Mouse (Mus musculus): Measurements from ENCODE around the gene R3hdml. TPM values are rescaled to one million over a fixed set of nuclear protein-coding genes. Genes with fewer than 3 reads are reported as not detected.
"Not testable (repeated sequence)": the region's sequence is repeated elsewhere in the genome, so short reads cannot be mapped to it uniquely, and the experiment has no call there.

Gene R3hdml
- polyA plus RNA-seq, 1 experiment from 2014 or later = 0.39 TPM

GRCm38 (mm10) chr2:163459380-163459779, 32.7 kb upstream of the R3hdml start:
- H3K27ac ChIP-seq (ENCODE audit: low read length) = no peak overlapping the region
- peak overlapping the region; percentile 41 for H3K4me2 ChIP-seq (ENCODE audit: low read length)
- ATAC-seq = no peak
- 38% methylated on average over 10 of the region's 10 CpGs for WGBS
- no peaks in the 10 kb centered on the region for H3K27me3 ChIP-seq (ENCODE audit: control insufficient read depth, insufficient read depth, low read depth, low read length)
- H3K4me3 ChIP-seq (ENCODE audit: low read depth, low read length) = no peak overlapping the region; the same call in 1 of the 2 replicates
- peak overlapping the region; percentile 50; the same call in 1 of the 2 replicates for H3K9ac ChIP-seq (ENCODE audit: low read depth, low read length)
- 0 out of 2 replicates have a peak, but pooled peaks cover 3% of the 10 kb centered on the region for H3K4me1 ChIP-seq (ENCODE audit: control insufficient read depth, insufficient read depth, low read length)
- H3K36me3 ChIP-seq (ENCODE audit: control insufficient read depth, insufficient read depth, low read length) = peaks cover 6% of the 10 kb centered on the region
- no peaks in the 10 kb centered on the region for H3K9me3 ChIP-seq (replicated peaks; ENCODE audit: control insufficient read depth, low read length, poor library complexity, severe bottlenecking)

DNA sequence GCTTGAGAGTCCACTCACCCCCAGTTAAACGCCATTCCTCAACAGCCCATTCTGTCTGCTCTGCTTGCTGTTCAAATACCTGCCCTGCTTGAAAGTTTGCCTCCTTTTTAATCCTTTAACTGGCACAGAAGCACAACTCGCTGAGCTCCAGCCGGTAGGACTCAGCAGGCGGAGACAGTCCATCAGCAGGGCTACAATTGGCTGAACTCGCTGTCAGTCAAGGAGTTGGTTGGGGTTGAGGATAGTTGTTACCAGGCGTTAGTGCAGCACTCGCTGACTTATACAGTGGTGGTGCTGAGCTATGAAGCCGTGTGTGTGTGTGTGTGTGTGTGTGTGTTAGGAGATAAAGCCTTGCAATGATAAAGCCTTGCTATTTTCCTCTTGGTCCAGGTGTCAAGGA, 31.5 kb upstream of the R3hdml start:
- Histone ChIP-seq H3K4me1 (ENCODE audit: control insufficient read depth, insufficient read depth, low read length) (0 out of 2 replicates have a peak, but pooled peaks cover 3% of the 10 kb centered on the region), H3K9me3 (replicated peaks; ENCODE audit: control insufficient read depth, low read length, poor library complexity, severe bottlenecking) (no peaks in the 10 kb centered on the region), H3K36me3 (ENCODE audit: control insufficient read depth, insufficient read depth, low read length) (no peaks in the 10 kb centered on the region), H3K9ac (ENCODE audit: low read depth, low read length) (no peak overlapping the region), H3K4me3 (ENCODE audit: low read depth, low read length) (no peak overlapping the region), H3K27me3 (ENCODE audit: control insufficient read depth, insufficient read depth, low read depth, low read length) (no peaks in the 10 kb centered on the region), H3K4me2 (ENCODE audit: low read length) (no peak overlapping the region), H3K27ac (ENCODE audit: low read length) (no peak overlapping the region)
- 90% methylated on average over 8 of the region's 8 CpGs for WGBS
- no peak for ATAC-seq

GRCm38 (mm10) chr2:163461307-163461706, 30.8 kb upstream of the R3hdml start:
- H3K4me3 ChIP-seq (ENCODE audit: low read depth, low read length); H3K4me2 ChIP-seq (ENCODE audit: low read length); H3K9ac ChIP-seq (ENCODE audit: low read depth, low read length); ATAC-seq; H3K27me3 ChIP-seq (ENCODE audit: control insufficient read depth, insufficient read depth, low read depth, low read length); H3K4me1 ChIP-seq (ENCODE audit: control insufficient read depth, insufficient read depth, low read length); H3K36me3 ChIP-seq (ENCODE audit: control insufficient read depth, insufficient read depth, low read length); H3K27ac ChIP-seq (ENCODE audit: low read length); H3K9me3 ChIP-seq (replicated peaks; ENCODE audit: control insufficient read depth, low read length, poor library complexity, severe bottlenecking): not testable (repeated sequence)
- WGBS = 92% methylated on average over 9 of the region's 9 CpGs

DNA sequence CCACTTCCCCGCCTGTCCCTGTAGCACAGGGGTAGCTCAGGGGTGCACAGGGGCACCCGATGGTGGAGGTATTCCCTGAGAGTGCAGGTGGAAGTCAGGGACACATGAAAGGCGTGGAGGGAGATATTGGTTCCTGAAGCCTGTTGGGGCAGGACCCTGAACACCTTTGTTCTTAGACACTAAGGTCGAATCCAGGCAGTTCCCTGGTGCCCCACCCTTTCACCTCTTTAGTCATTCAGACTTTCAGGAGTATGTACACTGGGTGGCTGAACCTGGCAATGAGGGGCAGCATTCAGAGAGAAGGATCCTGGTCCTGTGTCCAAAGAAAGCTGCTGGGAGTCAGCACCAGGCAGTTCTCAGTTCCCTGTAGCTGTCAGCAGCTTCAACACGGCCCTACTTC, 29.7 kb upstream of the R3hdml start:
- 85% methylated on average over 5 of the region's 5 CpGs for WGBS

GRCm38 (mm10) chr2:163462801-163463200, 29.3 kb upstream of the R3hdml start:
- Histone ChIP-seq H3K4me1 (ENCODE audit: control insufficient read depth, insufficient read depth, low read length) (0 out of 2 replicates have a peak, but pooled peaks cover 3% of the 10 kb centered on the region), H3K27ac (ENCODE audit: low read length) (no peak overlapping the region), H3K4me2 (ENCODE audit: low read length) (no peak overlapping the region), H3K9me3 (replicated peaks; ENCODE audit: control insufficient read depth, low read length, poor library complexity, severe bottlenecking) (no peaks in the 10 kb centered on the region), H3K9ac (ENCODE audit: low read depth, low read length) (no peak overlapping the region), H3K4me3 (ENCODE audit: low read depth, low read length) (no peak overlapping the region), H3K27me3 (ENCODE audit: control insufficient read depth, insufficient read depth, low read depth, low read length) (no peaks in the 10 kb centered on the region), H3K36me3 (ENCODE audit: control insufficient read depth, insufficient read depth, low read length) (peaks cover 4% of the 10 kb centered on the region; the same call in 1 of the 2 replicates)
- ATAC-seq = no peak
- WGBS = 78% methylated on average over 11 of the region's 11 CpGs

More for the DNA sequence above, 29.7 kb upstream of the R3hdml start:
- ATAC-seq = no peak
- H3K9me3 ChIP-seq (replicated peaks; ENCODE audit: control insufficient read depth, low read length, poor library complexity, severe bottlenecking) = no peaks in the 10 kb centered on the region
- no peak overlapping the region for H3K4me2 ChIP-seq (ENCODE audit: low read length)
- H3K4me3 ChIP-seq (ENCODE audit: low read depth, low read length) = no peak overlapping the region
- H3K4me1 ChIP-seq (ENCODE audit: control insufficient read depth, insufficient read depth, low read length) = 0 out of 2 replicates have a peak, but pooled peaks cover 3% of the 10 kb centered on the region
- no peak overlapping the region for H3K27ac ChIP-seq (ENCODE audit: low read length)
- peaks cover 4% of the 10 kb centered on the region; the same call in 1 of the 2 replicates for H3K36me3 ChIP-seq (ENCODE audit: control insufficient read depth, insufficient read depth, low read length)
- H3K27me3 ChIP-seq (ENCODE audit: control insufficient read depth, insufficient read depth, low read depth, low read length) = no peaks in the 10 kb centered on the region
- H3K9ac ChIP-seq (ENCODE audit: low read depth, low read length) = no peak overlapping the region

DNA sequence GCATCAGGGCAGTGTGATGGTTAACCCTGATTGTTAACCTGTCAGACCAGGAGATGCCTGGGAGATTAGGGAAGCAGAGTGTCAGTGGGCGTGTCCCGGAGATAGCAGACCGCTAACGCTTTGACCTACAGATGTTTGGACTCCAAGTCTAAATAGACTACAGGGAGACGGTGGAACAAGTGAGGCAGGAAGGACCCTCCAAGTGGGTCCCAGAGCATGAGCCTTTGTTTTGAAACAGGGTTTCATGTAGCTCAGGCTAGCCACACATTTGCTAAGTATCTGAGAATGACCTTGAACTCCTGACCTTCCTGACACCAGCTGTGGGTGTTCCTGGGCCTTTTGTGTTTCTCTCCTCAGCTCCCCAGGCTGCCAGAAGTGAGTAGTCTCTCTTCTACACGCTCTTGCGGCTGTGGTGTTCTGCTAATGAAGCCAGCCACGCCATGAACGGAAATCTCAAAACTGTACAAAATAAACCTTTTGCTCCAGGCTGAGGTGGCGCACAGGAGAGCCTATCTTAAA, 28.8 kb upstream of the R3hdml start:
- H3K36me3 ChIP-seq (ENCODE audit: control insufficient read depth, insufficient read depth, low read length) = peaks cover 6% of the 10 kb centered on the region; the same call in 1 of the 2 replicates
- 60% methylated on average over 10 of the region's 10 CpGs for WGBS
- no peak for ATAC-seq

GRCm38 (mm10) chr2:163463998-163464397, 28.1 kb upstream of the R3hdml start:
- no peak for ATAC-seq
- Histone ChIP-seq H3K27ac (ENCODE audit: low read length) (no peak overlapping the region), H3K4me3 (ENCODE audit: low read depth, low read length) (no peak overlapping the region), H3K4me2 (ENCODE audit: low read length) (no peak overlapping the region), H3K4me1 (ENCODE audit: control insufficient read depth, insufficient read depth, low read length) (0 out of 2 replicates have a peak, but pooled peaks cover 3% of the 10 kb centered on the region), H3K36me3 (ENCODE audit: control insufficient read depth, insufficient read depth, low read length) (peaks cover 10% of the 10 kb centered on the region), H3K9ac (ENCODE audit: low read depth, low read length) (no peak overlapping the region), H3K9me3 (replicated peaks; ENCODE audit: control insufficient read depth, low read length, poor library complexity, severe bottlenecking) (no peaks in the 10 kb centered on the region), H3K27me3 (ENCODE audit: control insufficient read depth, insufficient read depth, low read depth, low read length) (no peaks in the 10 kb centered on the region)
- WGBS = 76% methylated on average over 4 of the region's 4 CpGs

More for the DNA sequence above, 28.8 kb upstream of the R3hdml start:
- Histone ChIP-seq H3K9me3 (replicated peaks; ENCODE audit: control insufficient read depth, low read length, poor library complexity, severe bottlenecking) (no peaks in the 10 kb centered on the region), H3K4me3 (ENCODE audit: low read depth, low read length) (no peak overlapping the region), H3K4me2 (ENCODE audit: low read length) (no peak overlapping the region), H3K9ac (ENCODE audit: low read depth, low read length) (no peak overlapping the region), H3K27ac (ENCODE audit: low read length) (no peak overlapping the region), H3K27me3 (ENCODE audit: control insufficient read depth, insufficient read depth, low read depth, low read length) (no peaks in the 10 kb centered on the region), H3K4me1 (ENCODE audit: control insufficient read depth, insufficient read depth, low read length) (0 out of 2 replicates have a peak, but pooled peaks cover 3% of the 10 kb centered on the region)

DNA sequence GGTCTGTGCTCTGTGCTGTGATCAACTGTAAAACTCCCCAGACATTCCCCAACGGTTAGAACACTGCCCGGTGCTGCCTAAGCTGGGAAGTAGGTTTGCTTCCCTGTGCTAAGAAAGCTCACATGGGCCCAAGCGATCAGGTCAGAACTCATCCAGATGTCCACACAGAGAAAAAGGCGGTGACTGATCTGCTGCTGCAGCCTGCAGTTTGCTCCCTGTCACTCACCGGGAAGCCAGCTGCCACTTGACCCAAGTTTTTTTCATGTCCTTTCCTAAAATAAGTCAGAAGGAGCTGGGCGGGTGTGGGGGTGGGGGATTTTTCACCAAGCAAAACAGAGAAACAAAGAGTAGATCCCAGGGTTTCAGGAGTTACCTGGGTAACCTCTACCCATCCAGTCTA, 27.6 kb upstream of the R3hdml start:
- Histone ChIP-seq H3K4me3 (ENCODE audit: low read depth, low read length) (no peak overlapping the region), H3K36me3 (ENCODE audit: control insufficient read depth, insufficient read depth, low read length) (peaks cover 15% of the 10 kb centered on the region), H3K27me3 (ENCODE audit: control insufficient read depth, insufficient read depth, low read depth, low read length) (no peaks in the 10 kb centered on the region), H3K4me2 (ENCODE audit: low read length) (no peak overlapping the region), H3K27ac (ENCODE audit: low read length) (no peak overlapping the region), H3K4me1 (ENCODE audit: control insufficient read depth, insufficient read depth, low read length) (no peaks in the 10 kb centered on the region), H3K9ac (ENCODE audit: low read depth, low read length) (no peak overlapping the region), H3K9me3 (replicated peaks; ENCODE audit: control insufficient read depth, low read length, poor library complexity, severe bottlenecking) (no peaks in the 10 kb centered on the region)
- no peak for ATAC-seq
- 83% methylated on average over 6 of the region's 6 CpGs for WGBS

GRCm38 (mm10) chr2:163466771-163467170, 25.3 kb upstream of the R3hdml start:
- H3K4me1 ChIP-seq (ENCODE audit: control insufficient read depth, insufficient read depth, low read length) = peaks cover 8% of the 10 kb centered on the region
- no peaks in the 10 kb centered on the region for H3K9me3 ChIP-seq (replicated peaks; ENCODE audit: control insufficient read depth, low read length, poor library complexity, severe bottlenecking)
- H3K27me3 ChIP-seq (ENCODE audit: control insufficient read depth, insufficient read depth, low read depth, low read length) = no peaks in the 10 kb centered on the region
- peaks cover 19% of the 10 kb centered on the region for H3K36me3 ChIP-seq (ENCODE audit: control insufficient read depth, insufficient read depth, low read length)
- no peak for ATAC-seq
- no peak overlapping the region for H3K27ac ChIP-seq (ENCODE audit: low read length)
- H3K9ac ChIP-seq (ENCODE audit: low read depth, low read length) = no peak overlapping the region
- no peak overlapping the region for H3K4me3 ChIP-seq (ENCODE audit: low read depth, low read length)
- 85% methylated on average over 8 of the region's 8 CpGs for WGBS
- no peak overlapping the region for H3K4me2 ChIP-seq (ENCODE audit: low read length)
